Mouse (Mus musculus): Measurements from ENCODE around the gene Plekhg4. TPM values are rescaled to one million over a fixed set of nuclear protein-coding genes. Genes with fewer than 3 reads are reported as not detected.

Plekhg4 gene
- polyA plus RNA-seq, 1 experiment from 2014 or later: 0.60 TPM

- H3K36me3 ChIP-seq: no peaks in the 10 kb centered on the region
- H3K4me3 ChIP-seq: no peak overlapping the region
- H3K27ac ChIP-seq (replicated peaks): no peak overlapping the region
- no peak for ATAC-seq (ENCODE audit: low read depth)
- no peaks in the 10 kb centered on the region; the same call in 1 of the 2 replicates for H3K4me1 ChIP-seq (replicated peaks)
- peaks cover 7% of the 10 kb centered on the region; the same call in 1 of the 2 replicates for H3K27me3 ChIP-seq
- WGBS: 82% methylated on average over 2 of the region's 2 CpGs
- H3K9ac ChIP-seq: no peak overlapping the region
- no peak overlapping the region for H3K4me2 ChIP-seq
- no peaks in the 10 kb centered on the region for H3K9me3 ChIP-seq
Observed at GRCm38 (mm10) chr8:105418992-105419391, 45.9 kb downstream of the Plekhg4 start.

- H3K36me3 ChIP-seq: no peaks in the 10 kb centered on the region
- H3K9me3 ChIP-seq: no peaks in the 10 kb centered on the region
- no peak for ATAC-seq (ENCODE audit: low read depth)
- no peak overlapping the region for H3K27ac ChIP-seq (replicated peaks)
- no peak overlapping the region for H3K9ac ChIP-seq
- H3K4me2 ChIP-seq: no peak overlapping the region
- no peaks in the 10 kb centered on the region for H3K27me3 ChIP-seq
- no peaks in the 10 kb centered on the region for H3K4me1 ChIP-seq (replicated peaks)
- WGBS: 89% methylated on average over 4 of the region's 4 CpGs
- H3K4me3 ChIP-seq: no peak overlapping the region
Observed at GRCm38 (mm10) chr8:105419800-105420199, 46.7 kb downstream of the Plekhg4 start.

DNA sequence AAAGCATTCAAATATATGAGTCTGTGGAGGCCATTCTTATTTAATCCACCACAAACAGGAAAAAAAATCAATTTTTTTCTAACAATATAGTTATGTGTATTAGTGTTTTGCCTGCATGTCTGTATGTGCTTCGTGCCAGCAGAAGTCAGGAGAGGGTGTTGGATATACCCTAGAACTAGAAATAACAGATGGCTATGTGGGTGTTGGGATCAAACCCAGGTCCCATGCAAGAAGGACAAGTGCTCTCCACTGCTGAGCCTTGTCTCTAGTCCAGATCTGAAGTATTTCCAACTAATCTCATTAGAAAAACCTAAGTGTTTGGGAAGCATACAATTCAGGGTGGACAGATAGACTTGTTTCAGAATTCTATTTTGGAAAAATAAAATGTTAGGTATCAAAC lies 48.9 kb downstream of the Plekhg4 start:
- Histone ChIP-seq H3K9ac (no peak overlapping the region), H3K36me3 (no peaks in the 10 kb centered on the region), H3K9me3 (no peaks in the 10 kb centered on the region), H3K4me2 (no peak overlapping the region), H3K4me1 (replicated peaks) (no peaks in the 10 kb centered on the region), H3K4me3 (no peak overlapping the region), H3K27ac (replicated peaks) (no peak overlapping the region), H3K27me3 (no peaks in the 10 kb centered on the region)
- no peak for ATAC-seq (ENCODE audit: low read depth)
- WGBS: 79% methylated on average over 1 of the region's 1 CpGs

- H3K4me2 ChIP-seq: no peak overlapping the region
Observed at GRCm38 (mm10) chr8:105426878-105427277, 53.8 kb downstream of the Plekhg4 start.

DNA sequence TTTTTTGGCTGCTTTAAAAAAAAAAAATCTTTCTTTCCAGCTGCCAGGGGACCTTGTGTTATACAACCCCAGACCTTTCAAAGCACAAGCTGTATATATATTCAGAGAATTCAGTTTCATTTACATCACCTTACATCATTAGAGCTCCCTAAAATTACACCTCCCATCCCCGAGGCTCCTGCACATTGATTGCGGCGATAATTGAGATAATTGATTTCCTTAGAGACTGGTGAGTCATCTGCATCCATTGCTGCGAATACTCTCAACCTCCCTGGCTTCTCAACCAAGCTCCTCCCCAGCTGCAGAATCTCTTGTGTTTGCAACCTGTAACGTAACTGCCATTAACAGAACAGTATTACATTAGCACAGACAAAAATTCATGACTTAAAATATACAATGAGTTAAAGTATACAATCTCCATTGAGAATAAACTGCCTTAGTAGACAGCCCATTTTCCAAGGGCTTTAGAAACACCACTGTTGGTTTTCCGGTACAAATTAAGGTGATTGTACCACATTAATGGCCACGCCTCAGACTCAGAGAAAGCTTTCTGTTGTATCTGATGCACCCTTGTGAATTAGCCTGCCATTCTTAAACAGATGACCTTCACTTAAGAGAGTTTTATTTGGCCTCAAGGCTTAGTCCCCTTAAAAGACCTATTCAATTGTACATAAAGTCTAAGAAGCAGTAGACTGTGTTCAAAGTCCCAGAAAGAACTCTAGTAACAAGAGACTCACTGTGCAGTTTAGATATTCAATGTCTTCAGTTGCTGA lies 58.9 kb downstream of the Plekhg4 start:
- no peaks in the 10 kb centered on the region for H3K27me3 ChIP-seq
- H3K36me3 ChIP-seq: no peaks in the 10 kb centered on the region
- 0 out of 2 replicates have a peak overlapping the region, but pooled peaks have one; percentile 23 for H3K27ac ChIP-seq (replicated peaks)
- H3K4me2 ChIP-seq: 0 out of 2 replicates have a peak overlapping the region, but pooled peaks have one; percentile 11
- no peaks in the 10 kb centered on the region for H3K9me3 ChIP-seq
- no peak overlapping the region for H3K4me3 ChIP-seq
- ATAC-seq (ENCODE audit: low read depth): peak; percentile 65
- 24% methylated on average over 7 of the region's 7 CpGs for WGBS
- H3K9ac ChIP-seq: no peak overlapping the region
- peaks cover 32% of the 10 kb centered on the region for H3K4me1 ChIP-seq (replicated peaks)

More at GRCm38 (mm10) chr8:105426878-105427277, 53.8 kb downstream of the Plekhg4 start:
- no peaks in the 10 kb centered on the region for H3K27me3 ChIP-seq
- ATAC-seq (ENCODE audit: low read depth): no peak
- H3K9me3 ChIP-seq: no peaks in the 10 kb centered on the region
- H3K27ac ChIP-seq (replicated peaks): no peak overlapping the region
- no peak overlapping the region for H3K9ac ChIP-seq
- 76% methylated on average over 6 of the region's 6 CpGs for WGBS
- H3K4me3 ChIP-seq: no peak overlapping the region
- H3K4me1 ChIP-seq (replicated peaks): peaks cover 9% of the 10 kb centered on the region
- H3K36me3 ChIP-seq: no peaks in the 10 kb centered on the region

Other genes with a start within 250 kb of the Plekhg4 start
- gene Ces4a, start 241.5 kb upstream of the Plekhg4 start, polyA plus RNA-seq (2015; fragmentation: Nextera tagmentation; extraction: Ambion mirVana): not detected in 2 replicates
- 59.1 and 66.6 TPM in 2 replicates for gene Cbfb, start 202.6 kb upstream of the Plekhg4 start, polyA plus RNA-seq (2015; fragmentation: Nextera tagmentation; extraction: Ambion mirVana)
- 27.3 and 27.5 TPM in 2 replicates for gene D230025D16Rik, start 148.1 kb upstream of the Plekhg4 start, polyA plus RNA-seq (2015; fragmentation: Nextera tagmentation; extraction: Ambion mirVana)
- gene B3gnt9, start 118.1 kb upstream of the Plekhg4 start, polyA plus RNA-seq (2015; fragmentation: Nextera tagmentation; extraction: Ambion mirVana): 7.4 and 8.8 TPM in 2 replicates
- 21.4 and 25.0 TPM in 2 replicates for gene Tradd, start 108.7 kb upstream of the Plekhg4 start, polyA plus RNA-seq (2015; fragmentation: Nextera tagmentation; extraction: Ambion mirVana)
- 1.8 and 2.0 TPM in 2 replicates for gene Fbxl8, start 108.6 kb upstream of the Plekhg4 start, polyA plus RNA-seq (2015; fragmentation: Nextera tagmentation; extraction: Ambion mirVana)
- 0.32 and 0.44 TPM in 2 replicates for gene Hsf4, start 103.5 kb upstream of the Plekhg4 start, polyA plus RNA-seq (2015; fragmentation: Nextera tagmentation; extraction: Ambion mirVana)
- 5.3 and 6.9 TPM in 2 replicates for gene Nol3, start 97.1 kb upstream of the Plekhg4 start, polyA plus RNA-seq (2015; fragmentation: Nextera tagmentation; extraction: Ambion mirVana)
- gene 4931428F04Rik, start 83.4 kb upstream of the Plekhg4 start, polyA plus RNA-seq (2015; fragmentation: Nextera tagmentation; extraction: Ambion mirVana): 120 and 124 TPM in 2 replicates
- 12.8 and 14.3 TPM in 2 replicates for gene Exoc3l, start 77.2 kb upstream of the Plekhg4 start, polyA plus RNA-seq (2015; fragmentation: Nextera tagmentation; extraction: Ambion mirVana)
- 49.3 and 51.8 TPM in 2 replicates for gene E2f4, start 75.6 kb upstream of the Plekhg4 start, polyA plus RNA-seq (2015; fragmentation: Nextera tagmentation; extraction: Ambion mirVana)
- 0.92 and 1.4 TPM in 2 replicates for gene Elmo3, start 67.7 kb upstream of the Plekhg4 start, polyA plus RNA-seq (2015; fragmentation: Nextera tagmentation; extraction: Ambion mirVana)
- gene Lrrc29, start 47.0 kb upstream of the Plekhg4 start, polyA plus RNA-seq (2015; fragmentation: Nextera tagmentation; extraction: Ambion mirVana): 1.2 and 1.3 TPM in 2 replicates
- 148 and 151 TPM in 2 replicates for gene Tmem208, start 46.9 kb upstream of the Plekhg4 start, polyA plus RNA-seq (2015; fragmentation: Nextera tagmentation; extraction: Ambion mirVana)
- gene Fhod1, start 25.3 kb upstream of the Plekhg4 start, polyA plus RNA-seq (2015; fragmentation: Nextera tagmentation; extraction: Ambion mirVana): 0.28 and 0.63 TPM in 2 replicates
- 5.4 and 7.1 TPM in 2 replicates for gene Slc9a5, start 24.4 kb upstream of the Plekhg4 start, polyA plus RNA-seq (2015; fragmentation: Nextera tagmentation; extraction: Ambion mirVana)
- not detected in 2 replicates for gene Kctd19, start 40.2 kb downstream of the Plekhg4 start, polyA plus RNA-seq (2015; fragmentation: Nextera tagmentation; extraction: Ambion mirVana)
- gene Lrrc36, start 40.3 kb downstream of the Plekhg4 start, polyA plus RNA-seq (2015; fragmentation: Nextera tagmentation; extraction: Ambion mirVana): 0.65 and 0.92 TPM in 2 replicates
- gene Tppp3, start 98.3 kb downstream of the Plekhg4 start, polyA plus RNA-seq (2015; fragmentation: Nextera tagmentation; extraction: Ambion mirVana): 239 and 296 TPM in 2 replicates
- gene Zdhhc1, start 123.6 kb downstream of the Plekhg4 start, polyA plus RNA-seq (2015; fragmentation: Nextera tagmentation; extraction: Ambion mirVana): 27.8 and 31.9 TPM in 2 replicates
- gene Hsd11b2, start 145.5 kb downstream of the Plekhg4 start, polyA plus RNA-seq (2015; fragmentation: Nextera tagmentation; extraction: Ambion mirVana): 5.4 and 5.5 TPM in 2 replicates
- gene Atp6v0d1, start 192.8 kb downstream of the Plekhg4 start, polyA plus RNA-seq (2015; fragmentation: Nextera tagmentation; extraction: Ambion mirVana): 195 and 211 TPM in 2 replicates
- 30.5 and 35.9 TPM in 2 replicates for gene Ripor1, start 232.0 kb downstream of the Plekhg4 start, polyA plus RNA-seq (2015; fragmentation: Nextera tagmentation; extraction: Ambion mirVana)